Mouse (Mus musculus) midbrain, postnatal 0 days (tissue): ENCODE measurements at regions not wholly inside any gene's neighbourhood (a gene's known extent, or its start where the extent isn't known, plus 50 kb on each side); places are given as distances from the start of the nearest gene placed in this dataset.

Experiments
- ATAC-seq: fragments of 200-750 bp; cut with Nextera tagmentation; 2 replicates; pipeline ENCODE4 v1.8.0; 2017; ENCODE audit warnings: moderate number of reproducible peaks, mild to moderate bottlenecking, moderate TSS enrichment, moderate library complexity; ENCODE audit not compliant: low FRiP score
- DNase-seq: peaks from one replicate; pipeline ENCODE4 v3.0.0-alpha.2; 2015; ENCODE audit warnings: low spot score
- H3K27ac ChIP-seq: fragments of 300-500 bp; sonication (generic); 2 replicates; pipeline ENCODE4 v1.5.1; 2014; ENCODE audit warnings: low read depth, mild to moderate bottlenecking, low read length, mixed read lengths
- H3K27me3 ChIP-seq: fragments of 300-500 bp; sonication (generic); 2 replicates; pipeline ENCODE4 v1.6.1; 2014; ENCODE audit warnings: low read length, control low read depth, mixed read lengths; ENCODE audit not compliant: insufficient read depth
- H3K36me3 ChIP-seq: fragments of 300-500 bp; sonication (generic); 2 replicates; pipeline ENCODE4 v1.6.1; 2014; ENCODE audit warnings: low read length, control low read depth, mixed read lengths; ENCODE audit not compliant: insufficient read depth
- H3K4me1 ChIP-seq: fragments of 300-500 bp; sonication (generic); 2 replicates; pipeline ENCODE4 v1.6.1; 2014; ENCODE audit warnings: mild to moderate bottlenecking, control low read depth, antibody characterized with exemption, low read length, mixed read lengths; ENCODE audit not compliant: insufficient read depth
- H3K4me2 ChIP-seq: fragments of 300-500 bp; sonication (generic); 2 replicates; pipeline ENCODE4 v1.6.1; 2014; ENCODE audit warnings: low read depth, mild to moderate bottlenecking, low read length, mixed read lengths; ENCODE audit not compliant: poor library complexity, severe bottlenecking
- H3K4me3 ChIP-seq: fragments of 300-500 bp; sonication (generic); 2 replicates; pipeline ENCODE4 v1.5.1; 2014; ENCODE audit warnings: low read depth, mild to moderate bottlenecking, low read length, moderate library complexity
- H3K9ac ChIP-seq: fragments of 300-500 bp; sonication (generic); replicated peaks from 2 replicates; pipeline ENCODE4 v1.6.1; 2014; ENCODE audit warnings: mild to moderate bottlenecking, low read length, moderate library complexity, mixed read lengths; ENCODE audit not compliant: poor library complexity, severe bottlenecking
- H3K9me3 ChIP-seq: fragments of 300-500 bp; sonication (generic); 2 replicates; pipeline ENCODE4 v1.6.1; 2016; ENCODE audit warnings: low read length, control low read depth
- CTCF ChIP-seq: IDR thresholded peaks from 2 replicates; pipeline ENCODE4 v1.5.1; 2016; ENCODE audit warnings: antibody characterized with exemption, mild to moderate bottlenecking
- WGBS: fragments of 180-500 bp; shearing (Covaris S2); extraction: QIAGEN DNeasy Blood & Tissue Kit; methylation state at CpG from one replicate; pipeline ENCODE4 v1.1.7; 2014; 5-methylcytosine and 5-hydroxymethylcytosine counted together

GRCm38 (mm10) chr11:12757677-12758076, 292.9 kb upstream of the Cobl start:
- DNase-seq (no peak), ATAC-seq (no peak)
- no peak overlapping the region for H3K27ac ChIP-seq
- no peak for TF ChIP-seq CTCF
- 64% methylated on average over 1 of the region's 1 CpGs for WGBS
- no peak overlapping the region for H3K9ac ChIP-seq
- H3K4me2 ChIP-seq: no peak overlapping the region
- no peaks in the 10 kb centered on the region for H3K9me3 ChIP-seq
- H3K36me3 ChIP-seq: no peaks in the 10 kb centered on the region
- no peaks in the 10 kb centered on the region for H3K4me1 ChIP-seq
- no peak overlapping the region for H3K4me3 ChIP-seq
- no peaks in the 10 kb centered on the region for H3K27me3 ChIP-seq

GRCm38 (mm10) chr11:12750016-12750415, 285.3 kb upstream of the Cobl start:
- 92% methylated on average over 1 of the region's 1 CpGs for WGBS
- Histone ChIP-seq H3K4me1 (no peaks in the 10 kb centered on the region), H3K27ac (no peak overlapping the region), H3K9me3 (no peaks in the 10 kb centered on the region), H3K27me3 (no peaks in the 10 kb centered on the region), H3K4me3 (no peak overlapping the region), H3K9ac (no peak overlapping the region), H3K36me3 (no peaks in the 10 kb centered on the region), H3K4me2 (no peak overlapping the region)
- no peak for TF ChIP-seq CTCF
- DNase-seq (no peak), ATAC-seq (no peak)

DNA sequence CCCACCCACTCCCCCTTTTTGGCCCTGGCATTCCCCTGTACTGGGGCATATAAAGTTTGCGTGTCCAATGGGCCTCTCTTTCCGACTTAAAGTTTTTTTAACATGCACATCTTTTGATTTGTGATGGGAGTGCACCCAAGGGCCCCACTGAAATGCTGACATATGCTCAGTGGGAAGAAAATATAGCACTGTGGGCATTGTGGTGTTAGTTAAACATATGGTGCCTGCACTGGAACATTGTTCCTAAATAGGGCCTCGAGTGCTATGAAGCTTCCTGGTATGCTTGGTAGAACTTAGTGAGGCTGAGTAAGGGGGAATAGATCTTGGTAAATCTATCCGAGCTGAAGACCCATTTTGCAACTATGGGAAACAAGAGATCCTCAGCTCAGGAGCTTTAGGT, 284.5 kb upstream of the Cobl start:
- 85% methylated on average over 4 of the region's 4 CpGs for WGBS
- TF ChIP-seq CTCF: no peak
- Histone ChIP-seq H3K4me2 (no peak overlapping the region), H3K4me3 (no peak overlapping the region), H3K9me3 (no peaks in the 10 kb centered on the region), H3K36me3 (no peaks in the 10 kb centered on the region), H3K4me1 (no peaks in the 10 kb centered on the region), H3K27ac (no peak overlapping the region), H3K27me3 (no peaks in the 10 kb centered on the region), H3K9ac (no peak overlapping the region)
- ATAC-seq (no peak), DNase-seq (no peak)

DNA sequence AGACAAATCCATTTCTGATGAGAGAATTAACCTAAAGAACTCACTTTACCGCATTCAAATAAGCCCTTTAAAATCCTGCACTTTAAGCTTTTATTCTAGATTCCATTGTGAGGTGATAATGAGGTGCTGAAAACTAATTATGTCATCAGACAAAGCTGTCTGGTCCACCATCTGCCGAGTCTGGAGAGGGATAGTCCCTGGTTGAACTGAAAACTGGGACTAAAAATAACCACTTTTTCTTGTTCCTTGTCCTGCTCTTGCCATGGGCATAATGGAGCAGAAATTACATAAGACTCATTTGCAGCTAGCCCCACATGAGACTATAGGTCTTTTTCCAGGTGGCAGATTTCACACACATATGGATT, 277.4 kb upstream of the Cobl start:
- DNase-seq (peak; percentile 56), ATAC-seq (no peak)
- H3K4me2 ChIP-seq: no peak overlapping the region
- no peak overlapping the region for H3K27ac ChIP-seq
- H3K4me3 ChIP-seq: no peak overlapping the region
- H3K4me1 ChIP-seq: no peaks in the 10 kb centered on the region
- WGBS: 28% methylated on average over 2 of the region's 2 CpGs
- no peaks in the 10 kb centered on the region for H3K9me3 ChIP-seq
- no peaks in the 10 kb centered on the region for H3K27me3 ChIP-seq
- no peak for TF ChIP-seq CTCF
- H3K9ac ChIP-seq: no peak overlapping the region
- H3K36me3 ChIP-seq: no peaks in the 10 kb centered on the region

DNA sequence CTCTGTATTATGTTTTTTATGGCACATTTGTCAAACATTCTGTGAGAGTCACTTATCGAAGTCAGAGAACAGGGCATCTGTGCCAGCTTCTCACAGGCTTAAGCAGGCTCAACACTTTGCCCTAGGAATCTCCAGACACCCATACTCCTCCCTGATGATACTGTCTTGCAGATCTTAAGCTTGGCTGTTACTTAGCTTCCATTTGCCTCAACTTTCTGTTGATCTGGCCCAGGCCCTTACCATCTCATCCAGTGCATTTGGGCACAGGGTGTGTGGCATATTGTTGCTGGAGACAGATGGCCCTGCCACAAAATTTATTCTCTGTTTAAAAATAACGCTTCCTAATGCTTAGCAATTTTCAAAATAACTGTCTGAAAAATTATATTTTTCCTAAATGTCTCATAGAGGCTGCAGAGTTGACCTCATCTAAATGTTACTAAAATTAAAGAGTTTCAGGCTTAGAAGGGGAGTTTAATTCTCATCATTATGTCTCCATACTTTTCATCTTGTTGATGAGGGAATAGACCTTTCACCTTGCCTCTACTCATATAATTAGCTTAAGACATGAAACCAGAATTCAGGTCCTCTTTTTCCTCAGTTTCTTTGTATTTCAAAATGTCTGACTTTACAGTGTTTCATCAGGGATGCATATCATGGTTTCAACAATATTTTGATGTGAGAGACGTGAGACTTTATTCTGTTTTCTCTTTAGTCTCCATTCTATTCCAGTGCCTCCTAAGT, 276.8 kb upstream of the Cobl start:
- Histone ChIP-seq H3K4me1 (no peaks in the 10 kb centered on the region), H3K9ac (no peak overlapping the region), H3K36me3 (no peaks in the 10 kb centered on the region), H3K27ac (no peak overlapping the region), H3K9me3 (no peaks in the 10 kb centered on the region), H3K4me3 (no peak overlapping the region), H3K4me2 (no peak overlapping the region), H3K27me3 (no peaks in the 10 kb centered on the region)
- ATAC-seq (no peak), DNase-seq (no peak)
- 69% methylated on average over 3 of the region's 3 CpGs for WGBS
- no peak for TF ChIP-seq CTCF

DNA sequence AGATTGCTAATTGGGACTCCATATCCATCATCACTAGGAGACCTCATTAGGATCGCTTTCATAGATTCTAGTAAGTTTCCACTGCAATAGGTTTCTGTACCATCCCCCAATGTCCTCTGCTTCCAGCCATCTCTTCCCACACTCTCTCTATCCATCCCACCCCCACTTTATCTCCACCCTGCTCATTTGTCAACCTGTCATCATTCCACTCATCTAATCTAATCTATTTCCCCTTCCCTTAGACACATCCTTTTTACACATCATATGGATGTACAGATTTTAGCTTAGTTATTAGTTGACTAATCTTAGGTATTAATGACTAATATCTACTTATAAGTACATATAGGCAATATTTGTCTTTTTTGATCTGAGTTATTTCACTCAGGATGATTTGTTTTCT, 269.5 kb upstream of the Cobl start:
- Histone ChIP-seq H3K27ac (no peak overlapping the region), H3K36me3 (no peaks in the 10 kb centered on the region), H3K9me3 (no peaks in the 10 kb centered on the region), H3K4me3 (no peak overlapping the region), H3K4me1 (no peaks in the 10 kb centered on the region), H3K27me3 (no peaks in the 10 kb centered on the region), H3K4me2 (no peak overlapping the region), H3K9ac (no peak overlapping the region)
- no peak for DNase-seq
- ATAC-seq: no peak
- no peak for TF ChIP-seq CTCF
- 95% methylated on average over 1 of the region's 1 CpGs for WGBS
